Mouse (Mus musculus) heart, embryonic 11.5 days (tissue): ENCODE measurements around the gene Tnp1. TPM values are rescaled to one million over a fixed set of nuclear protein-coding genes. Genes with fewer than 3 reads are reported as not detected.

Experiments used
- ATAC-seq: fragments of 200-750 bp; cut with Nextera tagmentation; replicated peaks from 2 replicates; pipeline ENCODE4 v1.8.0; 2017; ENCODE audit warnings: moderate library complexity; ENCODE audit not compliant: insufficient number of reproducible peaks, low FRiP score, low TSS enrichment
- H3K27ac ChIP-seq: fragments of 300-500 bp; sonication (generic); 2 replicates; pipeline ENCODE4 v1.5.1; 2014; ENCODE audit warnings: mild to moderate bottlenecking, low read depth, low read length
- H3K27me3 ChIP-seq: fragments of 300-500 bp; sonication (generic); 2 replicates; pipeline ENCODE4 v1.6.1; 2014; ENCODE audit warnings: mild to moderate bottlenecking, low read length, mixed read lengths; ENCODE audit not compliant: control insufficient read depth, insufficient read depth
- H3K36me3 ChIP-seq: fragments of 300-500 bp; sonication (generic); 2 replicates; pipeline ENCODE4 v1.6.1; 2014; ENCODE audit warnings: mild to moderate bottlenecking, low read length, moderate library complexity, mixed read lengths; ENCODE audit not compliant: control insufficient read depth, insufficient read depth
- H3K4me1 ChIP-seq: fragments of 300-500 bp; sonication (generic); 2 replicates; pipeline ENCODE4 v1.6.1; 2014; ENCODE audit warnings: low read length; ENCODE audit not compliant: control insufficient read depth, insufficient read depth
- H3K4me2 ChIP-seq: fragments of 300-500 bp; sonication (generic); 2 replicates; pipeline ENCODE4 v1.6.1; 2014; ENCODE audit warnings: mild to moderate bottlenecking, moderate library complexity
- H3K4me3 ChIP-seq: fragments of 300-500 bp; sonication (generic); 2 replicates; pipeline ENCODE4 v1.5.1; 2014; ENCODE audit warnings: low read depth, low read length
- H3K9ac ChIP-seq: fragments of 300-500 bp; sonication (generic); 2 replicates; pipeline ENCODE4 v1.6.1; 2014; ENCODE audit warnings: mild to moderate bottlenecking, low read depth, low read length, moderate library complexity
- H3K9me3 ChIP-seq: fragments of 300-500 bp; sonication (generic); replicated peaks from 2 replicates; pipeline ENCODE4 v1.6.1; 2016; ENCODE audit warnings: low read length; ENCODE audit not compliant: control insufficient read depth
- WGBS: fragments of 180-500 bp; shearing (Covaris S2); extraction: QIAGEN DNeasy Blood & Tissue Kit; methylation state at CpG from one replicate; pipeline ENCODE4 v1.1.7; 2014; ENCODE audit not compliant: insufficient replicate concordance; 5-methylcytosine and 5-hydroxymethylcytosine counted together
- polyA plus RNA-seq: library from polyadenylated mRNA; unstranded; fragments of >200 nt; fragmentation: Nextera tagmentation; extraction: Ambion mirVana; gene quantifications from 2 replicates; pipeline ENCODE4 v1.2.1, GENCODE M21; 2014

Gene Tnp1
- polyA plus RNA-seq, 1 experiment from 2014 or later = not detected

- no peak overlapping the region for H3K4me2 ChIP-seq
- no peak overlapping the region for H3K9ac ChIP-seq
- no peaks in the 10 kb centered on the region for H3K9me3 ChIP-seq
- H3K27me3 ChIP-seq = no peaks in the 10 kb centered on the region
- peaks cover 16% of the 10 kb centered on the region for H3K4me1 ChIP-seq
- no peaks in the 10 kb centered on the region for H3K36me3 ChIP-seq
- no peak overlapping the region for H3K27ac ChIP-seq
- no peak for ATAC-seq
- H3K4me3 ChIP-seq = no peak overlapping the region
- 81% methylated on average over 5 of the region's 6 CpGs for WGBS
Measured at GRCm38 (mm10) chr1:73046896-73047672, 31.4 kb upstream of the Tnp1 start.

- WGBS = 46% methylated on average over 9 of the region's 9 CpGs
- Histone ChIP-seq H3K9ac (0 out of 2 replicates have a peak overlapping the region, but pooled peaks have one; percentile 49), H3K4me3 (no peak overlapping the region), H3K36me3 (no peaks in the 10 kb centered on the region), H3K4me2 (no peak overlapping the region), H3K4me1 (peaks cover 16% of the 10 kb centered on the region), H3K9me3 (no peaks in the 10 kb centered on the region), H3K27me3 (no peaks in the 10 kb centered on the region), H3K27ac (no peak overlapping the region)
- no peak for ATAC-seq
Measured at GRCm38 (mm10) chr1:73045948-73046685, 30.4 kb upstream of the Tnp1 start.

GRCm38 (mm10) chr1:73043671-73044070 lies 28.0 kb upstream of the Tnp1 start:
- H3K4me3 ChIP-seq = no peak overlapping the region
- H3K9ac ChIP-seq = no peak overlapping the region
- H3K9me3 ChIP-seq = no peaks in the 10 kb centered on the region
- peak; percentile 57 for ATAC-seq
- no peaks in the 10 kb centered on the region for H3K27me3 ChIP-seq
- H3K4me1 ChIP-seq = peaks cover 26% of the 10 kb centered on the region
- 29% methylated on average over 10 of the region's 10 CpGs for WGBS
- peak overlapping the region; percentile 22; the same call in 1 of the 2 replicates for H3K4me2 ChIP-seq
- no peaks in the 10 kb centered on the region for H3K36me3 ChIP-seq
- H3K27ac ChIP-seq = peak overlapping the region; percentile 41; the same call in 1 of the 2 replicates

- H3K27ac ChIP-seq = no peak overlapping the region
Measured at GRCm38 (mm10) chr1:73040691-73041425, 25.1 kb upstream of the Tnp1 start.

GRCm38 (mm10) chr1:73038532-73038931 lies 22.8 kb upstream of the Tnp1 start:
- peak overlapping the region; percentile 19; the same call in 1 of the 2 replicates for H3K4me2 ChIP-seq
- H3K9ac ChIP-seq = no peak overlapping the region
- H3K27ac ChIP-seq = peak overlapping the region; percentile 88
- 22% methylated on average over 3 of the region's 3 CpGs for WGBS
- ATAC-seq = peak; percentile 87
- no peak overlapping the region for H3K4me3 ChIP-seq
- H3K4me1 ChIP-seq = peaks cover 33% of the 10 kb centered on the region
- H3K27me3 ChIP-seq = no peaks in the 10 kb centered on the region
- H3K36me3 ChIP-seq = no peaks in the 10 kb centered on the region
- H3K9me3 ChIP-seq = no peaks in the 10 kb centered on the region

More at GRCm38 (mm10) chr1:73040691-73041425, 25.1 kb upstream of the Tnp1 start:
- Histone ChIP-seq H3K9me3 (no peaks in the 10 kb centered on the region), H3K4me1 (peaks cover 38% of the 10 kb centered on the region), H3K4me3 (no peak overlapping the region), H3K9ac (no peak overlapping the region), H3K4me2 (no peak overlapping the region), H3K36me3 (no peaks in the 10 kb centered on the region), H3K27me3 (no peaks in the 10 kb centered on the region)
- 73% methylated on average over 3 of the region's 3 CpGs for WGBS
- no peak for ATAC-seq

- H3K27ac ChIP-seq = peak overlapping the region; percentile 88
- H3K4me2 ChIP-seq = no peak overlapping the region
- no peak overlapping the region for H3K4me3 ChIP-seq
- H3K4me1 ChIP-seq = peaks cover 27% of the 10 kb centered on the region
- 58% methylated on average over 3 of the region's 3 CpGs for WGBS
- H3K36me3 ChIP-seq = no peaks in the 10 kb centered on the region
- no peaks in the 10 kb centered on the region for H3K9me3 ChIP-seq
- H3K27me3 ChIP-seq = no peaks in the 10 kb centered on the region
- peak; percentile 63; the same call in 1 of the 2 replicates for ATAC-seq
- H3K9ac ChIP-seq = 0 out of 2 replicates have a peak overlapping the region, but pooled peaks have one; percentile 10
Measured at GRCm38 (mm10) chr1:73036536-73036935, 20.8 kb upstream of the Tnp1 start.

GRCm38 (mm10) chr1:73035726-73036125 lies 20.0 kb upstream of the Tnp1 start:
- WGBS = 77% methylated on average over 3 of the region's 3 CpGs
- Histone ChIP-seq H3K4me2 (no peak overlapping the region), H3K27me3 (no peaks in the 10 kb centered on the region), H3K4me1 (peaks cover 27% of the 10 kb centered on the region), H3K9ac (no peak overlapping the region), H3K9me3 (no peaks in the 10 kb centered on the region), H3K36me3 (no peaks in the 10 kb centered on the region), H3K27ac (no peak overlapping the region; the same call in 1 of the 2 replicates), H3K4me3 (no peak overlapping the region)
- ATAC-seq = no peak

GRCm38 (mm10) chr1:73032491-73032890 lies 16.8 kb upstream of the Tnp1 start:
- H3K36me3 ChIP-seq = no peaks in the 10 kb centered on the region
- H3K4me1 ChIP-seq = peaks cover 5% of the 10 kb centered on the region; the same call in 1 of the 2 replicates
- no peak for ATAC-seq
- H3K4me2 ChIP-seq = no peak overlapping the region
- no peaks in the 10 kb centered on the region for H3K9me3 ChIP-seq
- 86% methylated on average over 5 of the region's 5 CpGs for WGBS
- H3K27me3 ChIP-seq = no peaks in the 10 kb centered on the region
- no peak overlapping the region for H3K27ac ChIP-seq
- no peak overlapping the region for H3K4me3 ChIP-seq
- H3K9ac ChIP-seq = no peak overlapping the region
